Mouse (Mus musculus) layer of hippocampus, postnatal 14 days (tissue): ENCODE measurements around the gene Ank2. TPM values are rescaled to one million over a fixed set of nuclear protein-coding genes. Genes with fewer than 3 reads are reported as not detected.

Experiments used
- DNase-seq, 2 experiments: peaks; one replicate each; pipeline ENCODE4 v3.0.0; 2021 to 2022; ENCODE audit warnings: low spot score in 2 of 2, mixed read lengths in 1 of 2
- total RNA-seq, 2 experiments: library from RNA; stranded (reverse); gene quantifications; 2 replicates each; pipeline ENCODE4 v1.2.3; 2021

The Ank2 gene
- total RNA-seq, 2 experiments from 2014 or later: 837 to 918 TPM

DNA sequence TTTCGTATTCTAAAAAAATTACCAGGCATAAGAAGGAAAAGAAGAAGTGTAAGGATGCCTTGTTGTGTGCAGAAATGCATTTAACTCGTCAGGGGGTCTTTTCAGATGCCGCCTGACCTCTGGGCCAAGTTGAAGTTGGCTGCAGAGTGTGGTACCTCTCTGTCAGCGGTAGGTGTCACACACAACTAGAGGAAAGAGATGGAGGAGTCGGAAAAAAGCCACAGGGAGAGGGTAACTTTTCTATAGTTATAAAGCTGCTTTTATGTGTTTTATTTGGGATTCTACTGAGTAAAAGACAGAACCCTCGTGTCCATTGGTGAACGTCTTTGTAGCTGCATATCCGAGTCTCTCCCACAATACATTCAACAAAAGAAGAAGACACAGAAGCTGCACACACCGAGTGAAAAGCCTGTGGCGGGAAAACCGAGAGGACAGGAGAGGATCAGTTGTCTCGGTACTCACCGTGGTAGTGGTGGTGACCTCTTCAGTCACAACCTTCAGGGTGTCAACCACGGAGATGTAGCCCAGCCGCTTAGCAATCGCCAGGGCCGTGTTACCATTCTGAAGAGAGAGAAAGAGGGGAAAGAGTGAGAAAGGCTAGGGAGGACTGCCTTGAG lies 501.7 kb downstream of the Ank2 start:
- no peak for DNase-seq

DNA sequence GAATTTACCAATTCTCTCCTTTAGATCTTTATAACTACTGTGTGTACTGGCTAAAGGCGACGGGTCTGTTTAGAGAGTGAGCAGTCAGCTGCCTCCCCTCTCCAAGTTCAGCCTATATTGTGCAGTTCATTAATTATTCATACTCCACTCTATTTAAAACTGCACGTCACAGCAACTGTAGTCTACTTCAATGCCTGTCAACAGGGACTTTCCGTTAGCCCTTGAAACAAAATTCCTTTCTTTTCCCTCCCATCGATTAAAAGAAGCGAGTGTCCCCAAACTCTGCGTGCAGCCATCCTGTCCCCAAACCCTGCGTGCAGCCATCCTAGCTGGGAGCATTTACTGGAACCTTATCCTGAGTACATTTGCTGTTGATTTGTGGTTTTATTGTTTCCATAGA lies 502.4 kb downstream of the Ank2 start:
- DNase-seq: no peak

DNA sequence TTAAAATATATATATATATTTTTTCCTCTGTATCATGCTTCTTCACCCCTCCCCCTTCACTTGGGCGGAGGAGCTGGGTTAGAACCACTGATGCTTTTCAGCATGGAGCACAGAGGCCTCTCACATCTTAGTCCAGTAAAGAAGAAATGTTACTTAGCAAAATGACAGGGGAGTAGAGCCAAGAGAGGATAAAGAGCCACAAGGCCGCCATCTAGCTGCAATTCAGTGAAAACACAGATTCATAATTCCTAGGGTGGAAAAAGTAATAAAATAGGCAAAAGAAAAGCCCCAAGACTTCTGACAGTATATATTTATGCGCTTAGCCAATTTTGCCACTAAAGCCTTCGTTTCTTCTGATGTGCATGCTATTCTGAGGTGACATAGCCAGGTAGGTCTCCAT lies 503.2 kb downstream of the Ank2 start:
- DNase-seq: peak in 1 of 2 experiments; percentile 34

- DNase-seq: no peak
These were observed 505.0 kb downstream of the Ank2 start for GRCm38 (mm10) chr3:126994149-126994548.

DNA sequence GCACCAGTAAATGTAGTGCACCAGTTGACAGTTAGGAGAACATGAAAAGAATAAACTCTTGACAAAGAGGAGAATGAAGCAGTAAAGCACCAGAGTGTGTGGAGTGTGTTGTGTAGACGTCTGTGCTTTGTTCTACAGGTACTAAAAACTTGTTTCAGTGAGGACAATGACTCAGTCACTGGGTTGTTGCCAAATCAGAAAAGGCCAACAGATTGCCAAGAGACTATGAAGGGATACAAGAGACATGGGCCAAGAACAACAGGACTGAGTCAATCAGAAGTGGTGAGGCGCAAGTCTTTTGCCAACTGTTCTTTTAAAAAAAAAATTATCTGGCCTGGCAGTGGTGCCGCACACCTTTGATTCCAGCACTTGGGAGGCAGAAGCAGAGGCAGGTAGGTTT lies 509.2 kb downstream of the Ank2 start:
- DNase-seq: no peak

- no peak for DNase-seq
These were observed 512.5 kb downstream of the Ank2 start for GRCm38 (mm10) chr3:126986687-126987086.

- DNase-seq: no peak
These were observed 516.3 kb downstream of the Ank2 start for GRCm38 (mm10) chr3:126982814-126983213.

GRCm38 (mm10) chr3:126981163-126981562 lies 518.0 kb downstream of the Ank2 start:
- DNase-seq: no peak

GRCm38 (mm10) chr3:126979635-126980034 lies 519.5 kb downstream of the Ank2 start:
- no peak for DNase-seq

DNA sequence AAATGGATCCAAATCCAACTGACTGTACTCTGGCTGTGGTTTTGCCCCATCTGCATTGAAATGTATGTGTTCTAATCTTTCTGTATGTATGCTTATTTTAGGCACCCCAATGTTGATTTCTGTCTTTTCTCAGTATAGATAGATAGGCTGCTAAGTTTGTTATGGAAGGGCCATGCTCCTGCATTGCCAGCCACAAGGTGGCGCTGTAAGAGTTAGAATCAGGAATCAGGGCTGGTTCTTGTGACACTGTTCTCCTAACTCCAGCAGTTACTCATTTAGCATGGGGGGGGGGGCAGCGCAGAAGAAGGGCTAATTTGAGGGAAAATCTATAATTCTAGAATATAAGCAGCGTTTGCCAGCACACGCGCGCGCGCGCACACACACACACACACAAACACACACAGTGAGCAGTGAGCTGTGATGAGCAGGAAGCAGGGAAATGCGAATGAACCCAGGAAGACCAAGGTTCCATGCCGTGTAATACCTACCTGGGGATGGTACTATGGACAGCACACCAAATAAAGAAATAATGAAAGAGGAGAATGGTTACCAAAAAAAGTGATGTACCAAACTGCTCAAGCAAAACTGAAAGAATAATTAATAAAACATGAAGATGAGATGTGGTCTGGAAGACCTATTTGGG lies 520.3 kb downstream of the Ank2 start:
- DNase-seq: peak; percentile 59 to 74

GRCm38 (mm10) chr3:126977399-126977798 lies 521.8 kb downstream of the Ank2 start:
- no peak for DNase-seq

DNA sequence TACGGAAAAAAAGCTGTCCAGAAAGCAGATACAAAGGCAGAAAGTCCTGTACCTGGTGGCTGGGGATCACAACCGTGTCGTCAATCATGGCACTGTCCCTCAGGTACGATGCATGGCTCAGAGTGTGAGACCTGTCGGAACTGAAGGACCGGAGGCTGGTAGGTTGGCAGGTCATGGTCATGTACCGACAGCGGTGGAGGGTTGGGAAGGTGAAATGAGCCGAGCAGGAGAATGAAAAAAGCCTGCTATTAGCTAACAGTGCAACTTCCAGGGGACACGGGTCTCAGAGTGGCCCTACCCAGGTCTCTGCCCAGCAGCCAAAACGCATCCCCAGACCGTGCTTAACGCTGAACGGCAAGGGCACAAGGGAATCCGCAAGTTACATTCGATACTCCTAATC lies 522.4 kb downstream of the Ank2 start:
- DNase-seq: no peak

- no peak for DNase-seq
These were observed 523.7 kb downstream of the Ank2 start for GRCm38 (mm10) chr3:126975409-126975808.

DNA sequence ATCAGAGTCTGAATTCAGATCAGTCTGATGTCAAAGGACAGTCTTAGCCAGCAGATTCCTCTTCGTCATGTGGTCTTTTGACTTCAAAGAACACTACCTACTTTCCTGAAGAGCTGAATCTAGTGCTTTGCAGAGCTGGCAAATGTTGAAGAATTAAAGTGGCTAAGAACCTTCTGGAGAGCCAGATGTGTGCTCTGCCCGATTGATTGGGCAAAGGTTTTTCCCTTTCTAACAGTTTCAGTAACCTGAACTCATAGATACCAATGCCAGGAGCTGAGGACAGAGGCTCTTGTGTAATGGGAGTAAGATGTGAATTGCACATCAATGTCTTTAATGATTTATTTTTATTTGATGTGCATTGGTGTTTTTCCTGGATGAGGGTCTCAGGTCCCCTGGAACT lies 525.6 kb downstream of the Ank2 start:
- DNase-seq: no peak

- no peak for DNase-seq
These were observed 527.6 kb downstream of the Ank2 start for GRCm38 (mm10) chr3:126971531-126971930.

DNA sequence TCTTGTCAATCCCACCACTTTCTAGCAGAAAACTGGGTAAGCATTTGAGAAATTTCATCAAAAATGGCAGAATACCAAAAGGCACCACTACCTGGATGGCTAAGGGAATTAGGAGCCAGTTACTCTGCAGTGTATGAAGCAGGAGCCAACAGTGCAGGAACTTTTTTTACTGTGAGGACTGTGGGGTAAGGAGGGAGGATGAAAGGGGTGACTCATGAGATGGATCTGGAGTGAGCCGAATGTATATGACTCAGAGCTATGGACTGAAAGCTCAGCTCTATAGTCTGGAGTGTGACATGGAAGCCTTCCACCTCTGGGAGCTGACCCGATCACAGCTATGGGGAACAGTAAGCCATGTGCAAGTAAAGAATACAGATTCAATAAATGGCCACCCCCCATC lies 530.4 kb downstream of the Ank2 start:
- DNase-seq: no peak

GRCm38 (mm10) chr3:126965767-126966166 lies 533.4 kb downstream of the Ank2 start:
- DNase-seq: no peak

GRCm38 (mm10) chr3:126962326-126962725 lies 536.8 kb downstream of the Ank2 start:
- DNase-seq: no peak

DNA sequence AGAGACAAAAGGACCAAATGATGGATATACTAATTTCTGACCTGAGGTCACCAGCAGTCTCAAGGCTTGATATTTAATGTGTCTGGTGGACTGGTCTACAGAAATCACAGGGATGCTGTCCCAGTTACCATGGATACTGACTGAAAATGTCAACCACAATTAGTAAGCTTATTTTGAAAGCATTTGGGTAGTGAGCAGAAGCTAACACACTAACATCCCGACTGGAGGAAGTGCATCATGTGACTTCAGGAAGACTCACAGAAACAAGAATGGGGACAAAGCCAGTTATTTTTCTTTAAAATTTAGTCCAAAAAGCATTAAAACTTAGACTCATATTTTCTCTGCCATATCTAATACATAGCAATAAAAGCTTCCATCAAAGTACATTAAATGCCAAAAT lies 546.5 kb downstream of the Ank2 start:
- DNase-seq: no peak

DNA sequence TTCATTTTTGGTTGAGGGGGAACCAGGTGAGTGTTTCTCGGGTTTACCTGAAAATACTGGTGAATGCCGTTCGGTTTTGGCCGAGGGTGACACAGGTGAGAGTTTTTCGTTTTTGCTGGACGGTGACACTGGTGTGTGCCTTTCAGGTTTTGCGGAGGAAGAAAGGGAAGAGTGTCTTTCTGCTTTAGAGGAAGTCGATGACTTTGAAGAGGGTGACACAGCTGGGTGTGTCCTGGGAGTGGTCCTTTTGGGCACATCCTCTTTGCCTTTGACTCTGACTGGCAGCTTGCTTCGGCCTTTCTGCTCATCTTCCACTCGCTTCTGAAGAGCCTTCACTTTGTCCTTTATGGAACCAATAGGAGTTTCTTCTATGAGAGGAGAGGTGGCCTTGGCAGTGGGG lies 552.6 kb downstream of the Ank2 start:
- no peak for DNase-seq

- DNase-seq: no peak
These were observed 554.3 kb downstream of the Ank2 start for GRCm38 (mm10) chr3:126944838-126945237.

DNA sequence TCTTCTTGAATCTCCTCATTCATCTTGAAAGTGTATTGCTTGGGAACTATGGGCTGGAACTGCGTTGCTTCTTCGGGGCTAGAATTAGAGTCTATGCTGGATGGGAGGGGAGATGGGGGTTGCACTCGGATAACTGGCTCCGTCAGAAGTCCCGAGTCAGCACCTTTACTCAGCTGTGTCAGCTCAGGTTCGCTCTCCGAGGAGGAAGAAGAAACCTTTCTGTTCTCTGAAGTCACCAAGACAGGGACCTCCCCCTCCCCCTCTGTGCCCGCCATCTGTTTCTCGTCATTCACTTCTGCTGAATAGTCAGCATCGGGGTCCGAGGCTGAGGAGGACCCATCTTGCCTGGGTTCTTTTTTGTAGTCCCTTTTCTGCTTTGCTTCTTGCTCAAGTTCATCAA lies 555.1 kb downstream of the Ank2 start:
- DNase-seq: no peak

DNA sequence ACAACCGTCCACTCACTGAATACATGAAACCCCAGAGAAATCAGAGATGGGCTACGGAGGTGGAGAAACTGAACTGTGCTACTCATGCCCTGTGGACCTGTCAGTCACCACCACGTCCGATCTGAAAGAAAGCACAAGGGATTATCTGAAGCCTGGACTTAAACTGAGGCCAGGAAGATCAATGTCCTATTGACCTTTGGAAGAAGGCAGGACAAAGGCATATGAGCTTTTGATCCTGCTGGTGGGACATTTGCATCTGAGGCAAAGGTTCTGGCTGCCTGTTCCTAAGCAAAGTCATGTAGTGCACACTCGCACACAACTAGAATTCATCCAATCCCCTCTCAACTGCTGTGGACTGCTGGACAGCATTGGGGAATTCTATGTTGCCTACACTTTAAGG lies 558.7 kb downstream of the Ank2 start:
- DNase-seq: no peak
